Mouse (Mus musculus) retina, embryonic 14.5 days (tissue): ENCODE measurements around the gene Eif1ax.
"Not testable (repeated sequence)": the region's sequence is repeated elsewhere in the genome, so short reads cannot be mapped to it uniquely, and the experiment has no call there.

ENCODE experiments used
- DNase-seq: peaks from one replicate; pipeline ENCODE4 v3.0.0-alpha.2; 2015; ENCODE audit warnings: low spot score

Gene Eif1ax

GRCm38 (mm10) chrX:159371831-159372752 is at the start of gene Eif1ax:
TSS of gene Eif1ax (plus strand) at chrX:159372178.
- peak; percentile 76 for DNase-seq

- DNase-seq = no peak
These were observed 7.5 kb upstream of the Eif1ax start for GRCm38 (mm10) chrX:159364506-159364905.

GRCm38 (mm10) chrX:159372753-159373144 is 771 bp downstream of the Eif1ax start:
- no peak for DNase-seq

- DNase-seq = no peak
These were observed 15.1 kb downstream of the Eif1ax start for GRCm38 (mm10) chrX:159387105-159387504.

- DNase-seq = no peak
These were observed 17.0 kb downstream of the Eif1ax start for GRCm38 (mm10) chrX:159388953-159389352.

- DNase-seq = no peak
These were observed 18.5 kb downstream of the Eif1ax start for GRCm38 (mm10) chrX:159390347-159390962.

GRCm38 (mm10) chrX:159391239-159391638 is 19.3 kb downstream of the Eif1ax start:
- no peak for DNase-seq

- DNase-seq = peak; percentile 50
These were observed 37.3 kb downstream of the Eif1ax start for GRCm38 (mm10) chrX:159409253-159409652.

GRCm38 (mm10) chrX:159414130-159414828 is 42.3 kb downstream of the Eif1ax start, which contains the start of gene Map7d2:
TSS of gene Map7d2 (plus strand) at chrX:159414572.
- DNase-seq = peak; percentile 57

- peak; percentile 34 for DNase-seq
These were observed 43.1 kb downstream of the Eif1ax start for GRCm38 (mm10) chrX:159414829-159415673.

GRCm38 (mm10) chrX:159430507-159430906 is 58.5 kb downstream of the Eif1ax start:
- not testable (repeated sequence) for DNase-seq
